ENCODE assay signal across 17 mouse cellular contexts in the genomic region with DNA sequence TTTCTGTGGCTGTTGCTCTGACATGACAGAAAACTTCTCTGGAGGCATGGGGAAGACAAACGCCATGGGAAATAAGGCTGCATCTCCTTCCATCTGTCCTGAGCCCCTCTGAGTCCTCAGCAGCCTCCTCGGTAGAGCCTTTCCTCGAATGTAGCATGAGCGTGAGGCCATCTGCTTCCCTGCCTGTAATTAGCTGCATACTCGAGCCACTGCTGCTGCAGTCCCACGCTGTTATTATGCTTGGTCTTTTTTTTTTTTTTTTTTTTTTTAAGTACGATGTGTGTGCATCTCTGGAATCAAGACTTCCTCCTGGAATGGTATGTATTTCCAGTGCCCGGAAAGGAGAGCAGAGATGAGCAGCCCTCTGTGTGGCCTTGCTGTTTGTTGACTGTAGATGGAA. TPM values are rescaled to one million over a fixed set of nuclear protein-coding genes. Genes with fewer than 3 reads are reported as not detected.
A peak's percentile ranks its signal among the peaks of the same experiment; 100 is the strongest.
DNase-seq lines count a peak whose midpoint lies in the region; ATAC-seq lines count a peak whose summit lies in the region.
"Had no signal": no experiment of that assay in that cellular context is flagged by ENCODE, and none has a peak within 500 bp of the region (broad histone marks: within the 10 kb centered on the region; RNA-seq: fewer than 3 reads in every experiment).

No protein-coding gene starts in this region.

- 0 out of 2 replicates have a peak overlapping the region, but pooled peaks have one; percentile 1 for H3K27ac ChIP-seq in forebrain, embryonic 13.5 days
- no peak overlapping the region for H3K27ac ChIP-seq in forebrain, embryonic 10.5 days
- no peak overlapping the region for H3K27ac ChIP-seq in midbrain, embryonic 14.5 days (replicated peaks; ENCODE audit: low read depth, low read length)
- H3K27ac ChIP-seq in midbrain, embryonic 10.5 days (replicated peaks), result no peak overlapping the region
- no peak overlapping the region for H3K27ac ChIP-seq in embryonic facial prominence, embryonic 14.5 days (replicated peaks; ENCODE audit: low read depth, low read length)
- H3K27ac ChIP-seq: embryonic facial prominence, embryonic 12.5 days; liver, embryonic 14.5 days; neural tube, embryonic 13.5 days had no signal

- no peaks in the 10 kb centered on the region for H3K36me3 ChIP-seq in forebrain, embryonic 13.5 days (ENCODE audit: poor library complexity, severe bottlenecking)
- no peaks in the 10 kb centered on the region for H3K36me3 ChIP-seq in forebrain, embryonic 10.5 days (replicated peaks)
- H3K36me3 ChIP-seq in midbrain, embryonic 14.5 days (ENCODE audit: control insufficient read depth, insufficient read depth, low read length), result no peaks in the 10 kb centered on the region
- no peaks in the 10 kb centered on the region for H3K36me3 ChIP-seq in midbrain, embryonic 10.5 days
- no peaks in the 10 kb centered on the region for H3K36me3 ChIP-seq in embryonic facial prominence, embryonic 14.5 days (ENCODE audit: control insufficient read depth, insufficient read depth, low read length)
- H3K36me3 ChIP-seq: embryonic facial prominence, embryonic 12.5 days; heart, embryonic 12.5 days; neural tube, embryonic 13.5 days had no signal

- no peak overlapping the region for H3K4me2 ChIP-seq in forebrain, embryonic 13.5 days
- H3K4me2 ChIP-seq in midbrain, embryonic 14.5 days (ENCODE audit: low read length), result no peak overlapping the region
- H3K4me2 ChIP-seq in embryonic facial prominence, embryonic 14.5 days (ENCODE audit: low read depth, low read length), result no peak overlapping the region
- H3K4me2 ChIP-seq: embryonic facial prominence, embryonic 12.5 days; heart, embryonic 12.5 days; neural tube, embryonic 13.5 days had no signal

- no peaks in the 10 kb centered on the region for H3K27me3 ChIP-seq in forebrain, embryonic 13.5 days
- no peaks in the 10 kb centered on the region for H3K27me3 ChIP-seq in forebrain, embryonic 10.5 days (ENCODE audit: poor library complexity, severe bottlenecking)
- no peaks in the 10 kb centered on the region for H3K27me3 ChIP-seq in midbrain, embryonic 14.5 days (ENCODE audit: control insufficient read depth, insufficient read depth, low read length)
- no peaks in the 10 kb centered on the region for H3K27me3 ChIP-seq in midbrain, embryonic 10.5 days (ENCODE audit: low read depth, poor library complexity, severe bottlenecking)
- H3K27me3 ChIP-seq in embryonic facial prominence, embryonic 14.5 days (replicated peaks; ENCODE audit: control insufficient read depth, insufficient read depth, low read length), result no peaks in the 10 kb centered on the region
- H3K27me3 ChIP-seq: embryonic facial prominence, embryonic 12.5 days; heart, embryonic 12.5 days; neural tube, embryonic 13.5 days had no signal

- no peak overlapping the region for H3K9ac ChIP-seq in forebrain, embryonic 13.5 days
- no peak overlapping the region for H3K9ac ChIP-seq in midbrain, embryonic 14.5 days (replicated peaks; ENCODE audit: low read length)
- no peak overlapping the region for H3K9ac ChIP-seq in embryonic facial prominence, embryonic 14.5 days (ENCODE audit: low read depth, low read length)
- H3K9ac ChIP-seq: embryonic facial prominence, embryonic 12.5 days; heart, embryonic 12.5 days; liver, embryonic 14.5 days; neural tube, embryonic 13.5 days had no signal

- WGBS in forebrain, embryonic 13.5 days, result 45% methylated on average over 8 of the region's 8 CpGs
- 80% methylated on average over 8 of the region's 8 CpGs for WGBS in forebrain, embryonic 10.5 days
- WGBS in midbrain, embryonic 14.5 days, result 42% methylated on average over 8 of the region's 8 CpGs
- WGBS in midbrain, embryonic 10.5 days, result 77% methylated on average over 8 of the region's 8 CpGs
- WGBS in embryonic facial prominence, embryonic 14.5 days, result 34% methylated on average over 8 of the region's 8 CpGs

- H3K4me1 ChIP-seq in forebrain, embryonic 13.5 days, result peaks cover 10% of the 10 kb centered on the region
- H3K4me1 ChIP-seq in forebrain, embryonic 10.5 days, result no peaks in the 10 kb centered on the region
- H3K4me1 ChIP-seq in midbrain, embryonic 14.5 days (ENCODE audit: control insufficient read depth, insufficient read depth, low read length), result no peaks in the 10 kb centered on the region
- H3K4me1 ChIP-seq in midbrain, embryonic 10.5 days, result no peaks in the 10 kb centered on the region; the same call in 1 of the 2 replicates
- H3K4me1 ChIP-seq in embryonic facial prominence, embryonic 14.5 days (ENCODE audit: control insufficient read depth, insufficient read depth, low read length), result peaks cover 3% of the 10 kb centered on the region; the same call in 1 of the 2 replicates
- H3K4me1 ChIP-seq: embryonic facial prominence, embryonic 12.5 days had no signal

- no peaks in the 10 kb centered on the region for H3K9me3 ChIP-seq in forebrain, embryonic 13.5 days (replicated peaks)
- 0 out of 2 replicates have a peak, but pooled peaks cover 2% of the 10 kb centered on the region for H3K9me3 ChIP-seq in forebrain, embryonic 10.5 days
- H3K9me3 ChIP-seq in midbrain, embryonic 14.5 days (ENCODE audit: control insufficient read depth, low read length), result no peaks in the 10 kb centered on the region
- no peaks in the 10 kb centered on the region for H3K9me3 ChIP-seq in midbrain, embryonic 10.5 days (replicated peaks)
- no peaks in the 10 kb centered on the region for H3K9me3 ChIP-seq in embryonic facial prominence, embryonic 14.5 days (ENCODE audit: control insufficient read depth, low read length)
- H3K9me3 ChIP-seq: embryonic facial prominence, embryonic 12.5 days; heart, embryonic 12.5 days; neural tube, embryonic 13.5 days had no signal

- ATAC-seq in forebrain, embryonic 13.5 days, result peak; percentile 88
- no peak for ATAC-seq in midbrain, embryonic 14.5 days (ENCODE audit: low FRiP score, low TSS enrichment)
- ATAC-seq in embryonic facial prominence, embryonic 14.5 days (ENCODE audit: low read depth), result no peak
- ATAC-seq in CD4-positive, CD25-positive, alpha-beta regulatory T cell, adult 4 months, result no peak
- ATAC-seq: activated CD4-positive, CD25-positive, alpha-beta regulatory T cell, adult 4 months had no signal

- H3K4me3 ChIP-seq in forebrain, embryonic 13.5 days, result no peak overlapping the region
- no peak overlapping the region for H3K4me3 ChIP-seq in forebrain, embryonic 10.5 days
- no peak overlapping the region for H3K4me3 ChIP-seq in midbrain, embryonic 14.5 days (replicated peaks; ENCODE audit: low read depth, low read length)
- H3K4me3 ChIP-seq in midbrain, embryonic 10.5 days, result no peak overlapping the region
- H3K4me3 ChIP-seq in embryonic facial prominence, embryonic 14.5 days (ENCODE audit: low read depth, low read length), result no peak overlapping the region
- H3K4me3 ChIP-seq: embryonic facial prominence, embryonic 12.5 days; heart, embryonic 12.5 days; neural tube, embryonic 13.5 days had no signal

- no peak for DNase-seq in forebrain, embryonic 10.5 days (ENCODE audit: extremely low spot score, low spot score)
- DNase-seq in midbrain, embryonic 14.5 days, result peak; percentile 39
- DNase-seq in midbrain, embryonic 10.5 days (ENCODE audit: low spot score), result no peak
- DNase-seq in embryonic facial prominence, embryonic 14.5 days (ENCODE audit: low spot score), result peak; percentile 25
- peak; percentile 55 for DNase-seq in retina, postnatal 1 day
- no peak for DNase-seq in kidney, adult 8-10 months
- DNase-seq: cerebellum, adult 2 months; gastrocnemius, postnatal 25 days; kidney, adult 9 months; lung, postnatal 10 days had no signal

RNA-seq across cellular contexts. Expression of a gene that starts 36.6 kb away (rescaled TPM):
- 8.9 and 10.1 TPM in 2 replicates for polyA plus RNA-seq in forebrain, embryonic 13.5 days (2015; fragmentation: Nextera tagmentation; extraction: Ambion mirVana)
- 5.1 and 5.5 TPM in 2 replicates for polyA plus RNA-seq in forebrain, embryonic 10.5 days (2016; fragmentation: Nextera tagmentation; extraction: Ambion mirVana)
- polyA plus RNA-seq in midbrain, embryonic 14.5 days (2014; fragmentation: Nextera tagmentation; extraction: Ambion mirVana), result 18.3 and 21.4 TPM in 2 replicates
- polyA plus RNA-seq in midbrain, embryonic 10.5 days (2016; fragmentation: Nextera tagmentation; extraction: Ambion mirVana), result 4.0 and 6.1 TPM in 2 replicates
- 5.1 and 5.8 TPM in 2 replicates for polyA plus RNA-seq in embryonic facial prominence, embryonic 14.5 days (2014; fragmentation: Nextera tagmentation; extraction: Ambion mirVana)
- 10 to 100 TPM; 14.3 to 21.6 TPM for polyA plus RNA-seq in CD4-positive, CD25-positive, alpha-beta regulatory T cell, adult 4 months (2017; shearing (Covaris generic))

Comparison
In these comparisons a context has a peak if more than half of its experiments do, and no peak if none do; other contexts are left out.
1. DNase-seq: peak in midbrain, embryonic 14.5 days (single experiment), embryonic facial prominence, embryonic 14.5 days (single experiment) and retina, postnatal 1 day (single experiment); none in forebrain, embryonic 10.5 days (single experiment), midbrain, embryonic 10.5 days (single experiment) and kidney, adult 8-10 months (0 of 2).